ENCODE assay signal across 18 mouse cellular contexts in the genomic region with DNA sequence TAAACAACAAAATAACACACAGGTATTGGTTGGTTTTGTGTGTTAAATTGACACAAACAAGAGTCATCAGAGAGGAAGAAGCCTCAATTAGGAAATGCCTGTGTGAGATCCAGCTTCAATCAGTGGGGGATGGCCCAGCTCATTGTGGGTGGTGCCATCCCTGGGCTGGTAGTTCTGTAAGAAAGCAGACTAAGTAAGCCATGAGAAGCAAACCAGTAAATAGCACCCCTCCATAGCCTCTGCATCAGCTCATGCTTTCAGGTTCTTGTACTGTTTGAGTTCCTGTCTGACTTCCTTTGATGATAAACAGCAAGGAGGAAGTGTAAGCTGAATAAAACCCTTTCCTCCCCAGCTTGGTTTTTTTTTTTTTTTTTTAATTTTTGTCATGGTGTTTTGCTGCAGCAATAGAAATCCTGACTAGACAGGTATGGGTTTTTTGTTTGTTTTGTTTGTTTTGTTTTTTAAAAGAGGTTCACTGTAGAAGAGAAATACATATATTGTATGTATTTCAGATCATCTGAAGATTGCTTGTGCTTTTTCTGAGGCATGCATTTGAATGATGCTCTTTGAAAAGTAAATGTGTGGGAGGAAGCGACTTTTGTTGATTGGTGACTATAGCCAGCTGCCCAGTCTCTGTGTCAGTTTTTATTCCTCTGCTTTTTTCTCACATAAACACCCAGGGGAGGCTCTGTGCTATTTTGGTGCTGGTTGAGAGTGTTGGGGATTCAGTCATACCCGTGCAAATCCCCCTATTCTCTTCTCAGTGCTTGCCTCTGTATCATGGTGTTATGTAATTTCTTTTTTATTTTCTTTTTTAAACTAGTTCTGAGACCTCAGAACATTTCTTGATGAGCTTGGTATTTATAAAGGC. TPM values are rescaled to one million over a fixed set of nuclear protein-coding genes. Genes with fewer than 3 reads are reported as not detected.
DNase-seq lines count a peak whose midpoint lies in the region; TF ChIP-seq lines count a peak whose summit lies in the region.
"Had no signal": no experiment of that assay in that cellular context is flagged by ENCODE, and none has a peak within 500 bp of the region (broad histone marks: within the 10 kb centered on the region; RNA-seq: fewer than 3 reads in every experiment).

No protein-coding gene starts in this region.

- TF ChIP-seq CTCF in layer of hippocampus, adult 2 months (conservative IDR thresholded peaks at IDR 0.05), result no peak

- peak overlapping the region; percentile 81 for H3K27ac ChIP-seq in layer of hippocampus, adult 2 months
- H3K27ac ChIP-seq: embryonic facial prominence, embryonic 12.5 days; forebrain, embryonic 10.5 days; hindbrain, embryonic 10.5 days had no signal

- DNase-seq in layer of hippocampus, adult 2 months (ENCODE audit: low spot score in 2 of 2), result peak; percentile 34 to 44
- DNase-seq in layer of hippocampus, postnatal 25 days (ENCODE audit: extremely low spot score in 1 of 2, low spot score in 1 of 2), result no peak
- peak; percentile 53 for DNase-seq in CD4-positive helper T cell, adult 2 months (ENCODE audit: low read depth, low spot score)
- peak; percentile 55 for DNase-seq in induced T-regulatory cell, adult 2 months (ENCODE audit: low read depth)
- DNase-seq in telencephalon, adult 2 months (ENCODE audit: low read depth, low spot score), result peak; percentile 80
- DNase-seq in retina, postnatal 1 day, result no peak
- DNase-seq in adrenal gland, adult 8-10 months, result no peak
- no peak for DNase-seq in cerebellum, adult 18-20 months
- DNase-seq: adrenal gland, postnatal 36 days; cerebellum, adult 8-10 months; gastrocnemius, postnatal 14 days; kidney, adult 2 months; liver; spleen, adult 18-20 months had no signal

- H3K4me3 ChIP-seq in layer of hippocampus, adult 2 months, result no peak overlapping the region
- H3K4me3 ChIP-seq: embryonic facial prominence, embryonic 12.5 days; forebrain, embryonic 10.5 days; hindbrain, embryonic 10.5 days had no signal

RNA-seq across cellular contexts. Expression of a gene that starts 42.4 kb away (rescaled TPM):
- total RNA-seq in layer of hippocampus, adult 2 months (2021), result 10 to 100 TPM; 81.4 to 87.3 TPM
- total RNA-seq in layer of hippocampus, postnatal 25 days (2021), result 10 to 100 TPM; 71.5 to 77.9 TPM
- 10 to 100 TPM in 3 of 4 experiments, 1 to 10 TPM in 1; 7.5 to 19.6 (median 12.0) TPM for total RNA-seq in adrenal gland, adult 8-10 months (2022)
- total RNA-seq: gastrocnemius, postnatal 14 days; megakaryocyte-erythroid progenitor cell, adult 5-6 weeks had no signal

Comparison
In these comparisons a context has a peak if more than half of its experiments do, and no peak if none do; other contexts are left out.
1. DNase-seq: peak in layer of hippocampus, adult 2 months (2 of 2), CD4-positive helper T cell, adult 2 months (single experiment), induced T-regulatory cell, adult 2 months (single experiment) and telencephalon, adult 2 months (single experiment); none in layer of hippocampus, postnatal 25 days (0 of 2), retina, postnatal 1 day (single experiment), adrenal gland, adult 8-10 months (single experiment) and cerebellum, adult 18-20 months (0 of 2).